Mouse (Mus musculus) embryonic fibroblast, embryonic 13.5 days (primary cell): ENCODE data around the gene Gm42674.

Experiments
- CTCF ChIP-seq: IDR thresholded peaks from 2 replicates; pipeline ENCODE4 v1.5.1; 2011; ENCODE audit warnings: mild to moderate bottlenecking, control low read depth, low read length, moderate library complexity, borderline replicate concordance; ENCODE audit not compliant: insufficient read depth
- POLR2A ChIP-seq: IDR thresholded peaks from 2 replicates; pipeline ENCODE4 v1.6.1; 2011; ENCODE audit warnings: low read depth, mild to moderate bottlenecking, control low read depth, low read length, moderate library complexity

- TF ChIP-seq POLR2A (no peak), CTCF (no peak)
Measured at GRCm38 (mm10) chr3:90576351-90577001, 25.2 kb upstream of the Gm42674 start.
